Mouse (Mus musculus) lung, adult 2 months (tissue): ENCODE measurements around the gene Iqcf1. TPM values are rescaled to one million over a fixed set of nuclear protein-coding genes. Genes with fewer than 3 reads are reported as not detected.

Experiments used
- DNase-seq: peaks from one replicate; pipeline ENCODE4 v3.0.0; 2022
- H3K4me1 ChIP-seq: fragments of 200-500 bp; 2 replicates; pipeline ENCODE4 v1.6.1; 2011; ENCODE audit warnings: low read length; ENCODE audit not compliant: control insufficient read depth, insufficient read depth
- H3K4me3 ChIP-seq: fragments of 200-500 bp; replicated peaks from 2 replicates; pipeline ENCODE3; 2011; ENCODE audit warnings: low read depth, mild to moderate bottlenecking, control low read depth, low read length; ENCODE audit errors: extremely low read depth
- CTCF ChIP-seq: fragments of 200-500 bp; IDR thresholded peaks from 2 replicates; pipeline ENCODE4 v1.5.1; 2011; ENCODE audit warnings: mild to moderate bottlenecking, low read length, control low read depth; ENCODE audit not compliant: insufficient read depth
- POLR2A ChIP-seq: fragments of 200-500 bp; IDR thresholded peaks from 2 replicates; pipeline ENCODE4 v1.6.1; 2011; ENCODE audit warnings: low read depth, mild to moderate bottlenecking, control low read depth, low read length, borderline replicate concordance; ENCODE audit errors: extremely low read depth
- WGBS: fragments of 180-500 bp; shearing (Covaris S2); methylation state at CpG from one replicate; pipeline ENCODE4 v1.1.7; 2018; 5-methylcytosine and 5-hydroxymethylcytosine counted together
- polyA plus RNA-seq: library from polyadenylated mRNA; depleted of rRNA; stranded (reverse); fragments of >200 nt; gene quantifications from 2 replicates; pipeline ENCODE4 v1.2.3, GENCODE M21; 2012

Gene Iqcf1
- polyA plus RNA-seq, 1 experiment = 0.30 TPM

DNA sequence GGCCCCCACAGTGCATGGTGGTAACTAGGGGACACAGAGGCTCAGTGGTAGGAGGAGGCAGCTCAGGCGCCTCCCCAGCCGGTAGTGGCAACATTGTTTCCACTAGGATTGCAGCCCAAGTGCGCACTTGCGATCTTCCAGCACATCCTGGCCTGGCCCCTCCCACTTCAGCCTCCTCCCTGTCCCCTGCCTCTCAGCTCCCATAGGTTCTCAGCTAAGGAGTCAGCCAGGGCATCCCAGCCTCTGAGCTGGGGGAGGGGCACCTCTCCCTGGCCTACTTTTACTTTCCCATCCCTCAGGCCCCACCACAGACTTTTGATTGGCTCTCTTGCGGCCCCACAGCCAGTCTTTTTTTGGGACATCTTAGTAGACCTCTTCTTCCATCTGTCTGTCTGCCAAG, 27.9 kb upstream of the Iqcf1 start:
- WGBS = 30% methylated on average over 5 of the region's 5 CpGs
- peak overlapping the region; percentile 15 for H3K4me3 ChIP-seq
- TF ChIP-seq CTCF (no peak), POLR2A (peak; percentile 60; the same call in 1 of the 2 replicates)
- H3K4me1 ChIP-seq = peaks cover 8% of the 10 kb centered on the region; the same call in 1 of the 2 replicates
- no peak for DNase-seq

DNA sequence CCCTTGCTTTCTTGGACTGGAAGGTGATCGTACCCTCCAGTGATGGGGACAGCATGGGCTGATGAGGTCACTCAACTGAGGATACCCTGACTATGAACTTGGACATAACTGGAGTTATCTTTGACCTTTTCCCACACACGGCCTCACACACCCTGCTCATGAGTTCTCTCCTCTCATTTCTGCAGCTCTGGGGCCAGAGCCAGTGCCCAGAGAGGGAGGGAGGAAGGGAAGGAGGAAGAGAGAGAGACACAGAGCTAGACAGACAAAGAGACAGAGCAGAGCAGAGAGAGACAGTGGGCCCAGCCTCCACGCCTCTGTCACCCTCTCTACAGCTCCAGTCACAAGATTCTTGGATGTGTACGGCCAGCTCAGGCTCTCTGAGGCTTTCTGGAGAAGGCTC, 27.4 kb upstream of the Iqcf1 start:
- Histone ChIP-seq H3K4me1 (peaks cover 8% of the 10 kb centered on the region; the same call in 1 of the 2 replicates), H3K4me3 (no peak overlapping the region)
- TF ChIP-seq CTCF (no peak), POLR2A (no peak)
- 65% methylated on average over 4 of the region's 4 CpGs for WGBS
- DNase-seq = no peak

GRCm38 (mm10) chr9:106473081-106473752, 26.6 kb upstream of the Iqcf1 start:
- H3K4me1 ChIP-seq = peaks cover 13% of the 10 kb centered on the region
- TF ChIP-seq CTCF (no peak), POLR2A (no peak)
- WGBS = 81% methylated on average over 16 of the region's 16 CpGs
- H3K4me3 ChIP-seq = no peak overlapping the region
- no peak for DNase-seq

DNA sequence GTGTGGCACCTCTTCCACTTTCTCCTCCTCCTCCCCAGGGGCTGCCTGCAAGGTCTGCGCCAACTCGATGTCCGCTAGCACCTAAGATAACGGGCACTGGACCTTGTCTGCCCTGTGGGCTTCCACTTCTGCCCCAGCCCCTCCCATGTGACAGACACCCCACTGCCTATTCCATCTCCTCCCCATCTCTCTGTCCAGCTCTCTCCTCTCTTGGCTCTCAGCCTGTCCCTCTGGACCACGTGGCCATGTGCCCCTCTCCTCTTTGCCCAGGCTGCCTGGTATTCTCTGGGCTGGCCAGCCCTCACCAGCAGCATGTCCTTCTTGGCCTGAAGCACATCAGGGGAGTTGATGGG, 26.0 kb upstream of the Iqcf1 start:
- TF ChIP-seq CTCF (no peak), POLR2A (no peak)
- peaks cover 13% of the 10 kb centered on the region for H3K4me1 ChIP-seq
- H3K4me3 ChIP-seq = no peak overlapping the region
- no peak for DNase-seq
- 63% methylated on average over 5 of the region's 5 CpGs for WGBS

- peak; percentile 62 for DNase-seq
- Histone ChIP-seq H3K4me3 (no peak overlapping the region), H3K4me1 (peaks cover 13% of the 10 kb centered on the region)
- 10% methylated on average over 6 of the region's 6 CpGs for whole genome bisulfite sequencing
- TF ChIP-seq POLR2A (no peak), CTCF (peak; percentile 48)
These were observed 25.3 kb upstream of the Iqcf1 start for GRCm38 (mm10) chr9:106474456-106474855.

- no peak for TF ChIP-seq CTCF
- no peak for TF ChIP-seq POLR2A
- Histone ChIP-seq H3K4me1 (peaks cover 13% of the 10 kb centered on the region), H3K4me3 (peak overlapping the region; percentile 21)
- DNase-seq = peak; percentile 28
- 53% methylated on average over 7 of the region's 7 CpGs for WGBS
These were observed 24.7 kb upstream of the Iqcf1 start for GRCm38 (mm10) chr9:106475046-106475445.

DNA sequence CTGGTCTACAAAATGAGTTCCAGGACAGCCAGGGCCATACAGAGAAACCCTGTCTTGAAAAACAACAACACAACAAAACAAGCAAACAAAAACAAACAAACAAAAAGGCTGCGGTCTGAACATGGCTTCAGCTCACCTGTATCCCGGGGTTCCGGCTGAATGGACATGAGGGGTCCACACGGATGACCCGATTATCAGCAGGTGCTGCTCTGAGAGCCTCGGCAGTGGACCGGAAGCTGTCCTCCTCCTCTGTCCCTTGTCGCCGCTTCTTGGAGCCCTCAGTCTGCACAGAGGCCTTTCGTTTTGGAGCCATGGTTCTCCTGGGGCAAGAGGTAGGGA, 24.1 kb upstream of the Iqcf1 start, which contains the start of gene Rrp9:
Rrp9 (plus strand) TSS at position 301 of the 339 bp plus-strand sequence.
- peaks cover 13% of the 10 kb centered on the region for H3K4me1 ChIP-seq
- TF ChIP-seq CTCF = no peak
- TF ChIP-seq POLR2A = no peak
- no peak for DNase-seq
- 58% methylated on average over 10 of the region's 10 CpGs for WGBS
- peak within 1 kb of the TSS; percentile 49 for H3K4me3 ChIP-seq

DNA sequence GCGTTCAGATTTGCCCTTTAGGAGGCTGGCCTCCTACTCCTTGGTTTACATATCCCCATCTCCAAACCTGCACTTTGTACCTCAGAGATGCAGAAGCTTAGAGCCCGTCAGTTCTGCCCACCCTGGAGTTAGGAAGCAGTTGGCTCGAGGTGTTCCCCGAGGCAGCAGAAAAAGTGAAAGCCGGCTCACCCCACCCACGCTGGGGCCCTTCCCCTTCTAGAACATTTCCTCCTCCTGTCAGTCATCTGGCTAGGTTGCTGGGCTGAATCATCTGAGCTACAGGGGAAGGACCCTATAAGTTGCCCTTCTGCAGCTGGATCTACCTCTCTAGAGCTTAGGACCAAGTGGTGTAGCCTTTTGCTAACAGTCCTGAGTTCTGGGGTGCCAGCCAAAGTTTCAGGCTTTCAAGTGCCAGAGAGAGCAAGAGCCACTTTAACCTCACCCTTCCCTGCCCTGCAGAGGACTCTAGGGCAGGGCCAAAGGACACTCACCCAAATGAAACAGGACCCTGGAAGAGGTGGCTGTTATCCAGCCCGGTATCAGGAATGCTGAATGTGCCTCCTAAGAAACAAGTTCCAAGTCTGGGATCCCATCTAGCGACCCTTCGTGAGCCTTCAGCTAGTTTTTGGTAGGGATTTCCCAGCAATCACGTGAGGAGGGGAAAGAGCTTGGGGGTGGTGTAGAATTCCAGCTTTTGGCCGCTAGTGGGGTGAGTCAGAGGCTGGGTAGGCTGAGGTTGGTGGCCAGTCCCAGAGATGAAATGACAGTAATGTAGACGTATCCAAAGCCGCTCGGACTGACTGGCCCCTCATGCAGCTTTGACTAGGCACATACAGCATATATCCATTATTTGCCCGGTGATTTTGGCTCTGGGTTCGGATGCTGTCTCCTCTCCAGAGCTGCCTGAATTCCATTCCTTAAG, 23.5 kb upstream of the Iqcf1 start:
- peak; percentile 75 for DNase-seq
- Histone ChIP-seq H3K4me1 (peaks cover 13% of the 10 kb centered on the region), H3K4me3 (peak overlapping the region; percentile 49)
- WGBS = 6% methylated on average over 16 of the region's 16 CpGs
- 0 out of 2 replicates have a peak, but pooled peaks have one; percentile 34 for TF ChIP-seq POLR2A
- TF ChIP-seq CTCF = no peak

GRCm38 (mm10) chr9:106476924-106477484, 22.8 kb upstream of the Iqcf1 start, which contains the start of gene Parp3:
TSS of gene Parp3 (minus strand) at chr9:106476949.
- WGBS = under 1% methylated on average over 41 of the region's 41 CpGs
- H3K4me3 ChIP-seq = peak within 1 kb of the TSS; percentile 53
- H3K4me1 ChIP-seq = peaks cover 13% of the 10 kb centered on the region
- TF ChIP-seq CTCF (peak; percentile 88), POLR2A (no peak; the same call in 1 of the 2 replicates)
- DNase-seq = peak; percentile 97
